Comparison of ENCODE assay signal across 8 mouse cellular contexts in the genomic region with DNA sequence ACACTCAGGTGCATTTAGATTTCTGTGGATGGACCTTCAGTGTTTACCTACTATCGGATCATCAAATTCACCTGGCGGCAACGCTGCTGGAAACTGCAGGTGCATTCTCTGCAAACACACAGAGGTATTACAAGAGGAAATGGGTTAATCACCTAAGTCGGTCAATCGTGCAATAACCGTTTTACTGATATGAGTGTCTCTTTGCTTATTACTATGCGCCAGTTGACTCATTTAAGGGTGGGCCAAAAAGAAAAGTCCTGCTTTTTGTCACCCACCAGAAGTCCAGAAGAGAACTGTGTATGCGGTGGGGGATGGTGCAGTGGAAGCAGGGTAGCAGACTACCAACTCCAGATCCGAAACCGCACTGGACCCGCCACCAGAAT. TPM values are rescaled to one million over a fixed set of nuclear protein-coding genes. Genes with fewer than 3 reads are reported as not detected.
DNase-seq lines count a peak whose midpoint lies in the region; ATAC-seq and TF ChIP-seq lines count a peak whose summit lies in the region.

No protein-coding gene starts in this region.

- no peak for TF ChIP-seq CTCF in left cerebral cortex, adult 2 months (IDR thresholded peaks at IDR 0.05)
- TF ChIP-seq CTCF in bone marrow macrophage, adult 2 months (IDR thresholded peaks at IDR 0.05; ENCODE audit: low read depth, low read length), result no peak

- H3K27me3 ChIP-seq in forebrain, embryonic 15.5 days, result no peaks in the 10 kb centered on the region
- no peaks in the 10 kb centered on the region for H3K27me3 ChIP-seq in liver, embryonic 16.5 days (ENCODE audit: control insufficient read depth, insufficient read depth, low read depth, low read length)

- peak overlapping the region; percentile 94 for H3K4me3 ChIP-seq in left cerebral cortex, adult 2 months
- peak overlapping the region; percentile 72 for H3K4me3 ChIP-seq in bone marrow macrophage, adult 2 months (ENCODE audit: insufficient read depth, low read length)
- H3K4me3 ChIP-seq in forebrain, embryonic 15.5 days, result peak overlapping the region; percentile 91
- peak overlapping the region; percentile 95 for H3K4me3 ChIP-seq in liver, embryonic 16.5 days (ENCODE audit: low read depth, low read length)

- no peak for ATAC-seq in forebrain, embryonic 15.5 days (replicated peaks)
- peak; percentile 1; the same call in 1 of the 2 replicates for ATAC-seq in liver, embryonic 16.5 days (ENCODE audit: low read depth)
- ATAC-seq in frontal cortex, adult (ENCODE audit: low TSS enrichment), result no peak

- peak overlapping the region; percentile 53 for H3K4me2 ChIP-seq in forebrain, embryonic 15.5 days (replicated peaks)
- peak overlapping the region; percentile 68 for H3K4me2 ChIP-seq in liver, embryonic 16.5 days (ENCODE audit: low read depth, low read length)

- peak overlapping the region; percentile 65 for H3K9ac ChIP-seq in forebrain, embryonic 15.5 days (replicated peaks)
- peak overlapping the region; percentile 97 for H3K9ac ChIP-seq in liver, embryonic 16.5 days (ENCODE audit: low read depth, low read length)

- TF ChIP-seq POLR2A in bone marrow macrophage, adult 2 months (IDR thresholded peaks at IDR 0.05; ENCODE audit: borderline replicate concordance, low read depth, low read length), result no peak

- no peaks in the 10 kb centered on the region for H3K36me3 ChIP-seq in forebrain, embryonic 15.5 days
- H3K36me3 ChIP-seq in liver, embryonic 16.5 days (ENCODE audit: control insufficient read depth, insufficient read depth), result no peaks in the 10 kb centered on the region

- WGBS in forebrain, embryonic 15.5 days, result 4% methylated on average over 11 of the region's 11 CpGs
- 5% methylated on average over 11 of the region's 11 CpGs for WGBS in liver, embryonic 16.5 days (ENCODE audit: insufficient replicate concordance)

- peak in 1 of 2 experiments; percentile 14 for DNase-seq in left cerebral cortex, adult 2 months (ENCODE audit: extremely low spot score in 1 of 2, low spot score in 2 of 2)
- no peak for DNase-seq in left cerebral cortex, adult 8-10 months (ENCODE audit: low spot score in 2 of 2)
- DNase-seq in adrenal gland, postnatal 14 days, result no peak
- no peak for DNase-seq in retina, postnatal 1 day

- H3K27ac ChIP-seq in left cerebral cortex, adult 2 months, result peak overlapping the region; percentile 91
- peak overlapping the region; percentile 48 for H3K27ac ChIP-seq in bone marrow macrophage, adult 2 months (ENCODE audit: insufficient read depth, low read depth, low read length)
- H3K27ac ChIP-seq in forebrain, embryonic 15.5 days (replicated peaks), result peak overlapping the region; percentile 98
- peak overlapping the region; percentile 97 for H3K27ac ChIP-seq in liver, embryonic 16.5 days (ENCODE audit: low read length)

- no peaks in the 10 kb centered on the region for H3K9me3 ChIP-seq in forebrain, embryonic 15.5 days
- no peaks in the 10 kb centered on the region for H3K9me3 ChIP-seq in liver, embryonic 16.5 days (replicated peaks; ENCODE audit: control insufficient read depth, low read length)

- H3K4me1 ChIP-seq in bone marrow macrophage, adult 2 months (ENCODE audit: control insufficient read depth, insufficient read depth, low read length), result peaks cover 12% of the 10 kb centered on the region
- H3K4me1 ChIP-seq in forebrain, embryonic 15.5 days, result peaks cover 37% of the 10 kb centered on the region
- peaks cover 47% of the 10 kb centered on the region for H3K4me1 ChIP-seq in liver, embryonic 16.5 days (ENCODE audit: control insufficient read depth, low read depth, low read length)

- intact Hi-C loops in left cerebral cortex, adult 2 months (cut with DNase I), result loop anchor here (1.0 kb wide), 1 partner anchor 104 kb away; a partner anchor contains a TSS

RNA-seq across cellular contexts. Expression of a gene that starts 0.6 kb away (rescaled TPM):
- total RNA-seq in left cerebral cortex, adult 2 months (2021), result 10 to 100 TPM; 35.6 to 38.9 TPM
- 10 to 100 TPM; 34.5 to 37.7 (median 35.5) TPM for total RNA-seq in left cerebral cortex, adult 8-10 months (2022)
- 31.7 and 36.3 TPM in 2 replicates for polyA plus RNA-seq in bone marrow macrophage, adult 2 months (2012; ENCODE audit: insufficient read depth, insufficient read length, missing spikeins)
- 13.1 and 17.1 TPM in 2 replicates for polyA plus RNA-seq in forebrain, embryonic 15.5 days (2015; fragmentation: Nextera tagmentation; extraction: Ambion mirVana)
- 4.2 and 4.7 TPM in 2 replicates for polyA plus RNA-seq in liver, embryonic 16.5 days (2015; fragmentation: Nextera tagmentation; extraction: Ambion mirVana)
- total RNA-seq in adrenal gland, postnatal 14 days (2021), result 24.8 and 29.8 TPM in 2 replicates

RNA-seq across cellular contexts. Expression of a gene that starts 53.8 kb away (rescaled TPM):
- 10 to 100 TPM; 55.7 to 57.3 TPM for total RNA-seq in left cerebral cortex, adult 2 months (2021)
- total RNA-seq in left cerebral cortex, adult 8-10 months (2022), result 10 to 100 TPM; 49.9 to 53.8 (median 52.3) TPM
- 33.0 and 38.6 TPM in 2 replicates for polyA plus RNA-seq in bone marrow macrophage, adult 2 months (2012; ENCODE audit: insufficient read depth, insufficient read length, missing spikeins)
- 18.7 and 19.0 TPM in 2 replicates for polyA plus RNA-seq in forebrain, embryonic 15.5 days (2015; fragmentation: Nextera tagmentation; extraction: Ambion mirVana)
- 1.9 and 2.1 TPM in 2 replicates for polyA plus RNA-seq in liver, embryonic 16.5 days (2015; fragmentation: Nextera tagmentation; extraction: Ambion mirVana)
- 22.5 and 24.4 TPM in 2 replicates for total RNA-seq in adrenal gland, postnatal 14 days (2021)

Comparison
In these comparisons a context has a peak if more than half of its experiments do, and no peak if none do; other contexts are left out.
1. H3K27ac ChIP-seq: peak in every context shown above with its lines; median percentile 98 in forebrain, embryonic 15.5 days; 97 in liver, embryonic 16.5 days; 91 in left cerebral cortex, adult 2 months; 48 in bone marrow macrophage, adult 2 months.